Mouse (Mus musculus) midbrain, embryonic 11.5 days (tissue): Measurements from ENCODE around the gene Uba52. TPM values are rescaled to one million over a fixed set of nuclear protein-coding genes. Genes with fewer than 3 reads are reported as not detected.
A peak's percentile ranks its signal among the peaks of the same experiment; 100 is the strongest.

ENCODE experiments used
- ATAC-seq: fragments of 200-750 bp; cut with Nextera tagmentation; 2 replicates; pipeline ENCODE4 v1.8.0; 2017; ENCODE audit warnings: moderate TSS enrichment, moderate library complexity; ENCODE audit not compliant: low FRiP score
- DNase-seq: peaks from one replicate; pipeline ENCODE4 v3.0.0; 2015; ENCODE audit warnings: low spot score; ENCODE audit errors: missing footprints
- H3K27ac ChIP-seq: fragments of 300-500 bp; sonication (generic); 2 replicates; pipeline ENCODE4 v1.5.1; 2014; ENCODE audit warnings: low read depth, low read length
- H3K27me3 ChIP-seq: fragments of 300-500 bp; sonication (generic); 2 replicates; pipeline ENCODE4 v1.6.1; 2014; ENCODE audit warnings: mild to moderate bottlenecking, low read length, moderate library complexity, mixed read lengths; ENCODE audit not compliant: control insufficient read depth, insufficient read depth
- H3K36me3 ChIP-seq: fragments of 300-500 bp; sonication (generic); 2 replicates; pipeline ENCODE4 v1.6.1; 2014; ENCODE audit warnings: mild to moderate bottlenecking, low read length, moderate library complexity, mixed read lengths; ENCODE audit not compliant: control insufficient read depth, insufficient read depth
- H3K4me1 ChIP-seq: fragments of 300-500 bp; sonication (generic); 2 replicates; pipeline ENCODE4 v1.6.1; 2014; ENCODE audit warnings: low read length; ENCODE audit not compliant: control insufficient read depth, insufficient read depth
- H3K4me2 ChIP-seq: fragments of 300-500 bp; sonication (generic); 2 replicates; pipeline ENCODE4 v1.6.1; 2014; ENCODE audit warnings: mild to moderate bottlenecking, moderate library complexity
- H3K4me3 ChIP-seq: fragments of 300-500 bp; sonication (generic); 2 replicates; pipeline ENCODE4 v1.5.1; 2014; ENCODE audit warnings: low read depth, low read length
- H3K9ac ChIP-seq: fragments of 300-500 bp; sonication (generic); 2 replicates; pipeline ENCODE4 v1.6.1; 2014; ENCODE audit warnings: low read length
- H3K9me3 ChIP-seq: fragments of 300-500 bp; sonication (generic); 2 replicates; pipeline ENCODE4 v1.6.1; 2016; ENCODE audit warnings: low read length; ENCODE audit not compliant: control insufficient read depth
- WGBS: fragments of 180-500 bp; shearing (Covaris S2); extraction: QIAGEN DNeasy Blood & Tissue Kit; methylation state at CpG from one replicate; pipeline ENCODE4 v1.1.7; 2014; 5-methylcytosine and 5-hydroxymethylcytosine counted together
- polyA plus RNA-seq: library from polyadenylated mRNA; unstranded; fragments of >200 nt; fragmentation: Nextera tagmentation; extraction: Ambion mirVana; gene quantifications from 2 replicates; pipeline ENCODE4 v1.2.1, GENCODE M21; 2014

The Uba52 gene
- polyA plus RNA-seq, 1 experiment from 2014 or later, result 852 TPM

DNA sequence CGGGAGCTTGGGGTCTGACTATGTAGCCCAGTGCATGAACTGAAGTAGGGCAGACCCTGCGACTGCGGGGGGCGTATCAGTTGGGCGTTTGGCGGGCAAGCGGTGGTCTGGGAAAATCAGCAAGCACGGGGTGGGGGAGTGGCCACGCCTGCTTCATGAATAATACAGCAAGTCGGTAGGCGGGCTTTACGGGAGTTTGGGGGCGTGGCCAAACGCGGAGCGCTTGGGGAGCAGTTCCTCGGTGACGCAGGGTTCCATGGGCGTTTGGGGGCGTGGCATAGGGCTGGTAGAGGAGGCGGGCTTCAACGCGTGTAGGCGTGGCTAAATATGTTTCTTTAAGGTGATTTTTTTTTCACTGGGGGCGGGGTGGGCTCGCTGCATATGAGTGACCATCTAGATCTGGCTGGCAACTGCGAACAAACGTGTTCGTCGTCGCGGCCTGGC is 28.1 kb upstream of the Uba52 start:
- WGBS, result under 1% methylated on average over 32 of the region's 32 CpGs
- H3K4me1 ChIP-seq, result peaks cover 20% of the 10 kb centered on the region
- peak; percentile 83 for ATAC-seq
- peak overlapping the region; percentile 91 for H3K4me2 ChIP-seq
- no peaks in the 10 kb centered on the region for H3K27me3 ChIP-seq
- peak; percentile 100 for DNase-seq
- H3K9ac ChIP-seq, result peak overlapping the region; percentile 90
- peak overlapping the region; percentile 78 for H3K4me3 ChIP-seq
- peaks cover 8% of the 10 kb centered on the region; the same call in 1 of the 2 replicates for H3K36me3 ChIP-seq
- no peaks in the 10 kb centered on the region for H3K9me3 ChIP-seq
- peak overlapping the region; percentile 88 for H3K27ac ChIP-seq

DNA sequence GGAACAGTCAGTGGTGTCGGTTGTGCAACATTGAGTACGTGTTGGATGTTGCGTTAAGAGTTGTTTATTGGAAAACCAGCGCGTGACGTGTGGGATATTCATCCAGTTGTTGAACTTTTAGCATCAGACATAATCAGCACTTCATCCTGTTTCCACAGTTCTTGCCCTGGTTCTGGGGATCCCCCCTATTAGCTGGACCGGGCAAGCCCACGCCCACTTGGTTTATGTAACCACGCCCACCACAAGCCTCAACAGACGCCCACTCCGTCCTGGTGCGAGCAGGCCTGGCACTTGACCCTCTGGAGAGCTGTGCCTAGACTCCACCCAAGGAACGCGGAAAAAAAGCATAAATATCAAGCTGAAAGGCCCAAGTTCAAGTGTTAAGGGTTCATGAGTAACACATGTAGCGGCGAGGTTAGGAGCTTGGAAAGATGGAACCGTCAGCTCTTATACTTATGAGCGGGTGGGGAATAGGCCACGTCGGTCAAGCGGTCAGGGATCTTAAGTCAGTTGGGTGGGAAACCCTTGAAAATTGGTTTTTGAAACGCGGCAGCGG is 27.5 kb upstream of the Uba52 start:
- ATAC-seq (peak; percentile 26), DNase-seq (no peak)
- H3K27me3 ChIP-seq, result no peaks in the 10 kb centered on the region
- H3K36me3 ChIP-seq, result peaks cover 8% of the 10 kb centered on the region; the same call in 1 of the 2 replicates
- peak overlapping the region; percentile 88; the same call in 1 of the 2 replicates for H3K27ac ChIP-seq
- 16% methylated on average over 24 of the region's 24 CpGs for WGBS
- no peaks in the 10 kb centered on the region for H3K9me3 ChIP-seq
- H3K9ac ChIP-seq, result peak overlapping the region; percentile 90
- peak overlapping the region; percentile 78 for H3K4me3 ChIP-seq
- peaks cover 20% of the 10 kb centered on the region for H3K4me1 ChIP-seq
- H3K4me2 ChIP-seq, result peak overlapping the region; percentile 91

DNA sequence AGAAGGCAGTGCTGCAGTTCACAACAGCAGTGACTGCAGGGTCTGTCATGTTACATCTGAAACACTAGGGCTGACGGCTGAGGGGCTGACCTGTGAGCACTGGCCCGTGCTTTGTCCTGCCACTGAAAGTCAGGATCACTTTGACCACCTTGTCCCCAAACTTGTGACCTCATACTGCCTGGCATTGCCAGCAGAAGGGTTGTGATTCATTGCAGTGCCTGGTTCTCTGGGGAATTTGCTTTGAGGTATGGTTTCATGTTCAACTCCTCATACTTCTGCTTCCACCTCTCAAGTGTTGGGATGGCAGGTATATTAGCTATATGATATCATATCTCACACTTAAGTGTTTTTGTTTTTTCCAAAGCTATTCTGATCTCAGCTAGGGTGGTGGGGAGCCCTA is 25.1 kb upstream of the Uba52 start:
- H3K36me3 ChIP-seq, result peaks cover 19% of the 10 kb centered on the region; the same call in 1 of the 2 replicates
- ATAC-seq, result no peak
- no peak overlapping the region for H3K4me3 ChIP-seq

DNA sequence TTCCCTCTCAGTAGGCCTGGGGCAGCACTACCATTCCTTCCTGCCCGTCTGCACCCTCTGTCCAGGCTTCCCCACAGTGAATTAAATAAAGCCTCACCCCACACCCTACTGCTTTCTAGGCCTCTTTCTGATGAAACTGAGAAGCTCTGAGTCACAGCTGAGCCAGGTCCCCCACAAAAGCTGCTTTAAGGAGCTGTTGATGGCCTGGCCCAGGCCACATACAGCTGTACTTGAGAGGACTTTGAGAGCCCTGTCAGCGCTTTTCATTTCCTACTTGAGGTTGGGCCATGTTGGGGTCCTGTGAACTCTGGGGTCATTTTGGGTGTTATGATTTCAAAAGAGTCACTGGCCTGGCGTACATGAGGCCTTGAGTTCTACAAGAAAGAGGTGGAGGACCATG is 24.6 kb upstream of the Uba52 start:
- Histone ChIP-seq H3K27me3 (no peaks in the 10 kb centered on the region), H3K4me1 (peaks cover 9% of the 10 kb centered on the region), H3K4me3 (no peak overlapping the region), H3K36me3 (peaks cover 19% of the 10 kb centered on the region; the same call in 1 of the 2 replicates), H3K9ac (no peak overlapping the region), H3K27ac (no peak overlapping the region), H3K4me2 (no peak overlapping the region), H3K9me3 (no peaks in the 10 kb centered on the region)
- DNase-seq (no peak), ATAC-seq (no peak)
- WGBS, result 93% methylated on average over 3 of the region's 3 CpGs

More for the DNA sequence above, 25.1 kb upstream of the Uba52 start:
- H3K27me3 ChIP-seq, result no peaks in the 10 kb centered on the region
- no peak overlapping the region for H3K9ac ChIP-seq
- H3K9me3 ChIP-seq, result no peaks in the 10 kb centered on the region
- no peak overlapping the region for H3K4me2 ChIP-seq
- H3K4me1 ChIP-seq, result peaks cover 14% of the 10 kb centered on the region
- DNase-seq, result no peak
- no peak overlapping the region for H3K27ac ChIP-seq
- 90% methylated on average over 2 of the region's 2 CpGs for WGBS

DNA sequence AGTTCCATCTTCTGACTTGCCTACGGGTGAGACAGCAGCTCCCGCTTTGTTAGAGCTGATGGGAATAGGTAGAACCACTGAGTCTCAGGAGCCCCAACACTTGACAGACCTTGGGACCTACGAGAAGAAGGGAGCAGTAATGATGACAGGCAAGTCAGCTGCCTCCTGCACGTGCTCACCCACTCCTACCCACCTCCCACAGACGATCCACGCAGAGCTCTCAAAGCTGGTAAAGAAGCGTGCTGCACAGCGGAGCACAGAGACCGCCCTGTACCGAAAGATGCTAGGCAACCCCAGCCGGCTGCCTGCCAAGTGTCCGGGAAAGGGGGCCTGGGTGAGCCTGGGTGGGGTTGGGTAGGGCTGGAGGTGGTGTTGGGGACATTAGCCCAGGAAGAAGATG is 23.7 kb upstream of the Uba52 start:
- no peak for DNase-seq
- peaks cover 21% of the 10 kb centered on the region; the same call in 1 of the 2 replicates for H3K36me3 ChIP-seq

DNA sequence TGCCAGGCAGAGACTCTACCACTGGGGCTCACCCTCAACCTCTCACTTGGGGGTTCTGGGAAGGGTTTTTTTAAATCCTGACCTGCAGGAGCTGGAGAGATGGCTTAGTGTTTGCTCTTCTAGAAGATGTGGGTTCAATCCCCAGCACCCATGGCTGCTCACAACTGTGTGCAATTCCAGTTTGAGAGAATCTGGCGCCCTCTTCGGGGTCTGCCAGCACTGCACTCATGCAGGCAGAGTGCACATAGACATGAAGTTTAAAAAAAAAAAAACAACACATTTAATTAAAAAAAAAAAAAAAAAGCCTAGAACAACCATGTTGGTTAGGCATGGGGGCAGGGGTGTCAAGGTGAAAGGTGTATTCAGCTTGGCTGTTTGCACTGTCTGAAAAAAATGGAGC is 19.7 kb upstream of the Uba52 start:
- DNase-seq, result no peak
- no peak overlapping the region for H3K4me3 ChIP-seq
- H3K27me3 ChIP-seq, result no peaks in the 10 kb centered on the region
- peaks cover 17% of the 10 kb centered on the region; the same call in 1 of the 2 replicates for H3K36me3 ChIP-seq
- H3K9ac ChIP-seq, result no peak overlapping the region
- 98% methylated on average over 2 of the region's 2 CpGs for WGBS
- no peaks in the 10 kb centered on the region for H3K9me3 ChIP-seq
- no peak overlapping the region for H3K4me2 ChIP-seq
- H3K4me1 ChIP-seq, result peaks cover 13% of the 10 kb centered on the region
- no peak overlapping the region for H3K27ac ChIP-seq
- no peak for ATAC-seq

More for the DNA sequence above, 23.7 kb upstream of the Uba52 start:
- Histone ChIP-seq H3K27ac (no peak overlapping the region), H3K4me3 (no peak overlapping the region), H3K4me1 (peaks cover 6% of the 10 kb centered on the region), H3K4me2 (no peak overlapping the region), H3K9me3 (no peaks in the 10 kb centered on the region), H3K27me3 (no peaks in the 10 kb centered on the region), H3K9ac (no peak overlapping the region)
- no peak for ATAC-seq
- WGBS, result 94% methylated on average over 12 of the region's 12 CpGs

DNA sequence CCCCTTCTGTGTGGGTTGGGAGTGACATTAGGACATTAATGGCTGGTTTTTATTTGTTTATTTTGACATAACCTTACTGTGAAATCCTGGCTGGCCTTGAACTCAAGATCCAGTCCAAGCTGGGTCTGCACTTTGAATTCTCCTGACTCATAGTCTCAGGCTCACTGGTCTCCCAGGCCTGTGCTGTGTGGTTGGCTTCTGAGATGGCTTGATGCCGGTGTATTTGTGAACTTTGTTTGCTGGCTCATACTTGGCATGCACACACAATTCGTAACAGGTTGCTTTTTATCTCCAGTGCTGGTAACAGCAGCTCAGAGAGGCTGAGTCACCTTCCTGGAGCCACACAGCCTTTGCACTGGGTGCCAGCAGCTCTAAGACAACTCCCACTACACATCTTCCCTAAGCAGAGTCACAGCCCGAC is 19.1 kb upstream of the Uba52 start:
- no peak for ATAC-seq
- Histone ChIP-seq H3K4me3 (no peak overlapping the region), H3K27me3 (no peaks in the 10 kb centered on the region), H3K36me3 (peaks cover 15% of the 10 kb centered on the region; the same call in 1 of the 2 replicates), H3K9ac (no peak overlapping the region), H3K9me3 (no peaks in the 10 kb centered on the region), H3K27ac (no peak overlapping the region), H3K4me2 (no peak overlapping the region), H3K4me1 (peaks cover 13% of the 10 kb centered on the region)
- DNase-seq, result no peak
- WGBS, result 97% methylated on average over 3 of the region's 3 CpGs

DNA sequence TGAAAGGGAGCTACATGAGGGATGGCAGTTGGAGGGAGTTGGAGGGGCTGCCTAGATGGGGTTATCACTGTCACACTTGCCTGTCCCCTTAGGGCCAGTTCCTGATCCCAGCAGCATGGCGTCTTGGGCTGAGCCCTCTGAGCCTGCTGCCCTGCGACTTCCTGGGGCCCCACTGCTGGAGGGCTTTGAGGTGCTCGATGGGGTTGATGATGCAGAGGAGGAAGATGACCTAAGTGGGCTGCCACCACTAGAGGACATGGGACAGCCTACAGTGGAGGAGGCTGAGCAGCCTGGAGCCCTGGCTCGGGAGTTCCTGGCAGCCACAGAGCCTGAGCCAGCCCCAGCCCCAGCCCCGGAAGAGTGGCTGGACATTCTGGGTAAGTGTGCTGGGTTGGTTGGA is 18.7 kb upstream of the Uba52 start:
- Histone ChIP-seq H3K27me3 (no peaks in the 10 kb centered on the region), H3K4me3 (no peak overlapping the region), H3K4me2 (no peak overlapping the region), H3K9me3 (no peaks in the 10 kb centered on the region), H3K9ac (no peak overlapping the region), H3K36me3 (peaks cover 13% of the 10 kb centered on the region; the same call in 1 of the 2 replicates), H3K27ac (no peak overlapping the region), H3K4me1 (peaks cover 13% of the 10 kb centered on the region)
- DNase-seq (no peak), ATAC-seq (no peak)
- WGBS, result 82% methylated on average over 5 of the region's 5 CpGs

DNA sequence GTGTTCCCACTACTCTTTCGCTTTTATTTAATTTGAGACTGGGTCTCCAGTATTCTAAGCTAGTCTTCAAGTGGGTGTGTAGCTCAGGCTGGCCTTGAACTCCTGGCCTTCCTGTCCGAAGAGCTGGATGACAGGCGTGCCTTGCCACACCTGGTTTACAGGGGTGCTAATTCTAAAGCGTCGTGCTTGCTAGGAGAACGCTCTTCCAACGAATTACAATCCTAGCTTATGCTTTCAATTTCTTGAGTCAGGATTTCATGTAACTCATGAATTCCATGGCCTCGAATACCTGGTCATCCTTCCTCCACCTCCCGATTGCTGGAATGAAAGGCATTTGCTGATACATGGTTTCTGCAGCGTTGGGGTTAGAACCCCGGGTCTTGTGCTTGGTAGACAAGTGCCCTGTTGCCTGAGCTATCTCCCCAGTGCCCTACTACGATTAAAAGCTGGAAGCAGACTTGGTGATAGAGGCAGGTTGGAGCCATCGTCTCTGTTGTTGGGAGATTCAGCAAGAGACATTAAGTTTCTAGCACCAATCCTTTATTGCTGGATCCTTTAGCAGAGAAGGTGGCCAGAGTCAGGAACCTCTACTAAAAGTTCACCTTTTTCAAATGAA is 17.7 kb upstream of the Uba52 start:
- ATAC-seq (no peak), DNase-seq (peak; percentile 91)
- WGBS, result 38% methylated on average over 13 of the region's 13 CpGs
- Histone ChIP-seq H3K9me3 (no peaks in the 10 kb centered on the region), H3K4me2 (peak overlapping the region; percentile 88), H3K9ac (peak overlapping the region; percentile 96), H3K4me1 (peaks cover 13% of the 10 kb centered on the region), H3K36me3 (peaks cover 13% of the 10 kb centered on the region; the same call in 1 of the 2 replicates), H3K27me3 (no peaks in the 10 kb centered on the region), H3K4me3 (peak overlapping the region; percentile 87), H3K27ac (no peak overlapping the region; the same call in 1 of the 2 replicates)
